Mouse (Mus musculus): Measurements from ENCODE around the gene Pdlim5. TPM values are rescaled to one million over a fixed set of nuclear protein-coding genes. Genes with fewer than 3 reads are reported as not detected.

Pdlim5 gene
- polyA plus RNA-seq, 1 experiment from 2014 or later: 241 TPM

DNA sequence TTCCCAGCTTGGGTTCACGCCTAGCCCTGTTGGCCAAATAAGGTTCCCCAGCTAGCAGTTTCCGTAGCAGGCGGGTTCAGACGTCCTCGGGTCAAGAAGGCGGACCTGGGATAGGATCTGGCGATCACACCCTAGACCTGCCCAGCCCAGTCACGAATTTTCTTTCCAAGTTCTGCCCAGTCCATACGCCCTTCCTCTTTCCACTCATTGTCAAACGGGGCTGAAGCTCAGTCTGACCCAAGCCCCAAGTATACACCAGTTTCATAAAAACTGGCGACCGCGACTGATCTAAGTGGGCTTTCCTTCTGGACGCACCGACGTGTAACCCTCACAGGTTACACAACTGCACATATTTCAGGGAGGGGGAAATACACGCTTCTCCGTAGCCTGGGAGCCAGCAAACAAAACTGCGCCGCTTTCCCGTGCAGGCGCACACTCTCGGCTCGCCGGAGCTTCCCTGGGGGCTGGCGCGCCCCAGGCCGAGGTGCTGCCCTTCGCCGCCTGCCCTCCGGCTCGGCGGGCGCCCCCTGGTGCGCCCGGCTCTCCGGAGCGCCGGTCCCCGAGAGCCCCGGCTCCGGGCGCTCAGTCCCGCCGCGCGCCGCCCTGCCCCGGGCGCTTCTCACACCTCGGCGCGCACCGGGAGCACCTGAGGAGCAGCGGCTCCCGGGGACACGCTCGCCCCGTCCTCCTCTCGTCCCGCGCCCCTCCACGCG is 544 bp downstream of the Pdlim5 start:
- H3K36me3 ChIP-seq (ENCODE audit: control insufficient read depth, insufficient read depth, low read length): peaks cover 13% of the 10 kb centered on the region
- peak overlapping the region; percentile 86 to 94 for H3K4me3 ChIP-seq (ENCODE audit: control insufficient read depth in 1 of 2, insufficient read depth in 1 of 2, low read depth in 1 of 2, low read length in 2 of 2)
- peak; percentile 60 for ATAC-seq (ENCODE audit: insufficient number of reproducible peaks, insufficient read depth, low FRiP score, low read depth)
- peak overlapping the region; percentile 94 to 98 for H3K27ac ChIP-seq (replicated peaks in 1 of 2; ENCODE audit: control insufficient read depth in 1 of 2, insufficient read depth in 1 of 2, low read depth in 2 of 2, low read length in 2 of 2)
- H3K9ac ChIP-seq (ENCODE audit: low read length): peak overlapping the region; percentile 98
- H3K4me1 ChIP-seq (ENCODE audit: control insufficient read depth in 2 of 2, insufficient read depth in 2 of 2, low read length in 2 of 2): peaks cover 0 to 7% of the 10 kb centered on the region in 2 experiments; a peak in 2 of 4 replicates
- no peaks in the 10 kb centered on the region for H3K9me3 ChIP-seq (ENCODE audit: control insufficient read depth, low read length)
- no peaks in the 10 kb centered on the region for H3K27me3 ChIP-seq (ENCODE audit: control insufficient read depth, insufficient read depth, low read length)
- under 1% methylated on average over 60 of the region's 64 CpGs for WGBS
- H3K4me2 ChIP-seq (ENCODE audit: low read length): peak overlapping the region; percentile 64

DNA sequence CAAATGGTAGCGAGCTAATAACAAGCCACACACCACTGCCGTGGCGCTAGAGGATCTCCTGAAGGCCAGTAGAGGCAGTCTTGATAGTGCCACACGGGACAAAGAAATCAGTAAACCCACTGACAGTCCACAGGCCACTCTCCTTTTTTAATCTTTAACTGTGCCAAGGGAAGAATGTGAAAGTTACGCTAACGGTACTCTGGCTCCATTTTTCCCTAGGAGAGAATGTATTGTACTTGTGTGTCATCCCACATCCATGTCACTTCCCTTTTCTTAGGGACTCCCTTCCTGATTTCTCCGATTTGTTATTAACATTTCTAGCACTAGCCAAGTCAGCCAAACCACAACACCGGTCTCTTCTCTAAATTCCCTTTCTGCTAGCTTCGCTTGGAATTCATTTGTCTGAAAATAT is 1.5 kb downstream of the Pdlim5 start:
- peak overlapping the region; percentile 98 for H3K9ac ChIP-seq (ENCODE audit: low read length)
- H3K4me1 ChIP-seq (ENCODE audit: control insufficient read depth in 2 of 2, insufficient read depth in 2 of 2, low read length in 2 of 2): peaks cover 3 to 11% of the 10 kb centered on the region in 2 experiments; a peak in 3 of 4 replicates
- H3K4me2 ChIP-seq (ENCODE audit: low read length): peak overlapping the region; percentile 64
- no peaks in the 10 kb centered on the region for H3K27me3 ChIP-seq (ENCODE audit: control insufficient read depth, insufficient read depth, low read length)
- H3K27ac ChIP-seq (replicated peaks in 1 of 2; ENCODE audit: control insufficient read depth in 1 of 2, insufficient read depth in 1 of 2, low read depth in 2 of 2, low read length in 2 of 2): peak overlapping the region; percentile 94 to 98
- no peak for ATAC-seq (ENCODE audit: insufficient number of reproducible peaks, insufficient read depth, low FRiP score, low read depth)
- H3K9me3 ChIP-seq (ENCODE audit: control insufficient read depth, low read length): no peaks in the 10 kb centered on the region
- 4% methylated on average over 9 of the region's 9 CpGs for WGBS
- peak overlapping the region; percentile 86 to 94 for H3K4me3 ChIP-seq (ENCODE audit: control insufficient read depth in 1 of 2, insufficient read depth in 1 of 2, low read depth in 1 of 2, low read length in 2 of 2)
- H3K36me3 ChIP-seq (ENCODE audit: control insufficient read depth, insufficient read depth, low read length): peaks cover 19% of the 10 kb centered on the region

DNA sequence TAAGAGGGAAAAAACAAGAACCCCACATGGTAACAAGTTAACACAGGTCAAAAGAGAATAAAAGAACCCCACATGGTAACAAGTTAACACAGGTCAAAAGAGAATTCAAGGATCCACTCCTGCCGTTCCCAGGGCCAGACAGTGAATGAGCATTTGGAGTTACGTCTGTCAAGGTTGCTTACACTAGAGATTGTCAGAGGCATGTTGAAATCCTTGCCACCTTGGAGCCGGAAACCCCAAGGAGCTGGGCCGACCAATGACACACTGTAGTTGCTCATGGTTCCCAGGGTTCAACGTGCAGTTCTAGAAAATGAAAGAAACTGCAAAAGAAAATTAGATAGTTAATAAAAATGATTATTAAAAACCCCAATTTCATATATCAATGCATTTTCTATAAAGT is 4.0 kb downstream of the Pdlim5 start:
- ATAC-seq (ENCODE audit: insufficient number of reproducible peaks, insufficient read depth, low FRiP score, low read depth): no peak
- Histone ChIP-seq H3K4me2 (ENCODE audit: low read length) (no peak overlapping the region; the same call in 1 of the 2 replicates), H3K4me3 (ENCODE audit: control insufficient read depth in 1 of 2, insufficient read depth in 1 of 2, low read depth in 1 of 2, low read length in 2 of 2) (no peak overlapping the region), H3K9ac (ENCODE audit: low read length) (no peak overlapping the region), H3K9me3 (ENCODE audit: control insufficient read depth, low read length) (no peaks in the 10 kb centered on the region), H3K4me1 (ENCODE audit: control insufficient read depth in 2 of 2, insufficient read depth in 2 of 2, low read length in 2 of 2) (peaks cover 5 to 25% of the 10 kb centered on the region in 2 experiments), H3K27me3 (ENCODE audit: control insufficient read depth, insufficient read depth, low read length) (no peaks in the 10 kb centered on the region), H3K36me3 (ENCODE audit: control insufficient read depth, insufficient read depth, low read length) (peaks cover 30% of the 10 kb centered on the region), H3K27ac (replicated peaks in 1 of 2; ENCODE audit: control insufficient read depth in 1 of 2, insufficient read depth in 1 of 2, low read depth in 2 of 2, low read length in 2 of 2) (peak overlapping the region in 1 of 2 experiments; percentile 73; a peak in 3 of 4 replicates)
- WGBS: 37% methylated on average over 5 of the region's 5 CpGs

DNA sequence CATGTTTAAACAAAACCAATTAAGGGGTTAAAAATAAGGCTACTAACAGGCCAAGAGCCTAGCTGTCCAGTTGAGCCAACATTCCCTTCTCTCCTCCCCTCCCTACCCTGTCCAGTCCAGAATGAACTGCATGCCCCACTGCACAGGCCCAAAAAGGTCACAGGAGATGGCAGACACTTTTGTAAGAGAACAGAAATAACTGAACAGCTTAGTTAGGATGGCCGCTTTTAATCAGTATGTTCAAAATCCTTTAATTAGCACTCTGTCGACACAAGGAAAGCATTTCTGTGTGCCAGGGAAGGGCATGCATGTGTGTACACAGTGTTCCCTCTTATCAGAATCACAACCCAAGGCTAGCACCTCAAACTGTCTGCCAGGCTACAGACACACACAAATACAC is 5.2 kb downstream of the Pdlim5 start:
- Histone ChIP-seq H3K27me3 (ENCODE audit: control insufficient read depth, insufficient read depth, low read length) (no peaks in the 10 kb centered on the region), H3K36me3 (ENCODE audit: control insufficient read depth, insufficient read depth, low read length) (peaks cover 31% of the 10 kb centered on the region), H3K9me3 (ENCODE audit: control insufficient read depth, low read length) (no peaks in the 10 kb centered on the region), H3K4me2 (ENCODE audit: low read length) (0 out of 2 replicates have a peak overlapping the region, but pooled peaks have one; percentile 0), H3K4me1 (ENCODE audit: control insufficient read depth in 2 of 2, insufficient read depth in 2 of 2, low read length in 2 of 2) (peaks cover 5 to 25% of the 10 kb centered on the region in 2 experiments), H3K4me3 (ENCODE audit: control insufficient read depth in 1 of 2, insufficient read depth in 1 of 2, low read depth in 1 of 2, low read length in 2 of 2) (no peak overlapping the region), H3K9ac (ENCODE audit: low read length) (no peak overlapping the region; the same call in 1 of the 2 replicates), H3K27ac (replicated peaks in 1 of 2; ENCODE audit: control insufficient read depth in 1 of 2, insufficient read depth in 1 of 2, low read depth in 2 of 2, low read length in 2 of 2) (peak overlapping the region; percentile 52 to 73; a peak in 3 of 4 replicates)
- WGBS: 18% methylated on average over 2 of the region's 2 CpGs
- no peak for ATAC-seq (ENCODE audit: insufficient number of reproducible peaks, insufficient read depth, low FRiP score, low read depth)

DNA sequence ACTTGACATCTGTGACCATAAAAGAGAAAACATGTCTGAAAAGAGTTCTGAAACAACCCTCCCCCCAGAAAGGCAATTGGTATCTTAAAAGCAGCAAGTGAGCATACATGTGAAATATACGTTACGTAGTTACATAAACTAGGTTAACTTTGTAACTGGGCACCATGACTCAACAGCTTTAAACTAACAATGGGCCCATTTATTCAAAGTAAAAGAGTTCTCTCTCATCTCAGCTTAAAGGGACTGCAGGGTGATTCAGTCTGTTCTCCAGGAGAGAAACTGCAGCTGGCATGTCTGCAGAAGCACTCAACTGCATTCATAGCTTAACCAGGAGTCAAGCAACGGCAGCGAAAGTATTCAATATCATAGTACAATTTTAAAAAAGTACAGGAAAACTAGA is 7.3 kb downstream of the Pdlim5 start:
- Histone ChIP-seq H3K9ac (ENCODE audit: low read length) (peak overlapping the region; percentile 50), H3K36me3 (ENCODE audit: control insufficient read depth, insufficient read depth, low read length) (peaks cover 49% of the 10 kb centered on the region), H3K27ac (replicated peaks in 1 of 2; ENCODE audit: control insufficient read depth in 1 of 2, insufficient read depth in 1 of 2, low read depth in 2 of 2, low read length in 2 of 2) (peak overlapping the region in 1 of 2 experiments; percentile 9; a peak in 1 of 4 replicates), H3K9me3 (ENCODE audit: control insufficient read depth, low read length) (no peaks in the 10 kb centered on the region), H3K4me3 (ENCODE audit: control insufficient read depth in 1 of 2, insufficient read depth in 1 of 2, low read depth in 1 of 2, low read length in 2 of 2) (no peak overlapping the region), H3K4me1 (ENCODE audit: control insufficient read depth in 2 of 2, insufficient read depth in 2 of 2, low read length in 2 of 2) (peaks cover 5 to 24% of the 10 kb centered on the region in 2 experiments), H3K27me3 (ENCODE audit: control insufficient read depth, insufficient read depth, low read length) (no peaks in the 10 kb centered on the region), H3K4me2 (ENCODE audit: low read length) (0 out of 2 replicates have a peak overlapping the region, but pooled peaks have one; percentile 6)
- 61% methylated on average over 4 of the region's 4 CpGs for WGBS
- no peak for ATAC-seq (ENCODE audit: insufficient number of reproducible peaks, insufficient read depth, low FRiP score, low read depth)

DNA sequence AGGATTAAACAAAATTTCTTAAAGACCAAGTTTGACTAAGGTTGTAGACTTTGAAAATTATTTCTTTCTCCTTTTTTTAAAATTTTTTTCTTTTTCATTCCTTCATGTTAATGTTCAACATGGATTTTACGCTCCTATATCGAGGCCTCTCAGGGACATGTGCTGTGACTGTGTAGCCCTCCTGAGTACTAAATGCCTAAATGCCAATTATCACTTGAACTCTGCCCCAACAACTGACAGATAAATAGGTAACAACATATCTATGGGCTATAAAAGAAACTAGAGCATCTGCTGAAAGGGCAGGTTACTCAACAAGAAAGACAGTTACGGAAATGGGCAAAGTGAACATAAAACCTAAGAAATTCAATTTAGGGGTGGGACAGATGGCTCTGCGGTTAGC is 9.0 kb downstream of the Pdlim5 start:
- Histone ChIP-seq H3K4me1 (ENCODE audit: control insufficient read depth in 2 of 2, insufficient read depth in 2 of 2, low read length in 2 of 2) (peaks cover 5 to 19% of the 10 kb centered on the region in 2 experiments), H3K27ac (replicated peaks in 1 of 2; ENCODE audit: control insufficient read depth in 1 of 2, insufficient read depth in 1 of 2, low read depth in 2 of 2, low read length in 2 of 2) (no peak overlapping the region), H3K36me3 (ENCODE audit: control insufficient read depth, insufficient read depth, low read length) (peaks cover 58% of the 10 kb centered on the region), H3K9ac (ENCODE audit: low read length) (no peak overlapping the region), H3K4me3 (ENCODE audit: control insufficient read depth in 1 of 2, insufficient read depth in 1 of 2, low read depth in 1 of 2, low read length in 2 of 2) (no peak overlapping the region), H3K9me3 (ENCODE audit: control insufficient read depth, low read length) (no peaks in the 10 kb centered on the region), H3K4me2 (ENCODE audit: low read length) (no peak overlapping the region), H3K27me3 (ENCODE audit: control insufficient read depth, insufficient read depth, low read length) (no peaks in the 10 kb centered on the region)
- WGBS: 90% methylated on average over 4 of the region's 4 CpGs
- no peak for ATAC-seq (ENCODE audit: insufficient number of reproducible peaks, insufficient read depth, low FRiP score, low read depth)

DNA sequence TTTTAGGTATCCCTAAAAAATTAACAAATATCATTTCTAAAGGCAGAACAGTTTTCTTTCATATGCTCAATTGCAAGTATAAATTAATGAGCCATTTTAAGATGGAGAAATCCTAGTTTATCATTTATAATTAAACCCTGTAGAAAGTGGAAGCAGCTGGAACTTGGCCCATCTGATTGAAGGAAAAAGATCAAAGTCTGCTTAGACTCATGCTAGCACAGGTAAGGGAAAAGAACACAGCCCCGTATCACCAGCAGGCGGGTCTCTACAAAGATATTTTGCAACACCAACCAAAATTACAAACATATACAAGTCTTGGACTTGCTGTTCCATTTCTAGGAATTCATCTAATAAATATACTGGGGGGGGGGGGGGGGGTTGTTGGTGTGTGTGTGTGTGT is 9.8 kb downstream of the Pdlim5 start:
- 77% methylated on average over 2 of the region's 2 CpGs for WGBS
- ATAC-seq (ENCODE audit: insufficient number of reproducible peaks, insufficient read depth, low FRiP score, low read depth): no peak
- no peak overlapping the region for H3K27ac ChIP-seq (replicated peaks in 1 of 2; ENCODE audit: control insufficient read depth in 1 of 2, insufficient read depth in 1 of 2, low read depth in 2 of 2, low read length in 2 of 2)
- no peak overlapping the region for H3K4me2 ChIP-seq (ENCODE audit: low read length)
- no peaks in the 10 kb centered on the region for H3K27me3 ChIP-seq (ENCODE audit: control insufficient read depth, insufficient read depth, low read length)
- H3K4me3 ChIP-seq (ENCODE audit: control insufficient read depth in 1 of 2, insufficient read depth in 1 of 2, low read depth in 1 of 2, low read length in 2 of 2): no peak overlapping the region
- no peaks in the 10 kb centered on the region for H3K9me3 ChIP-seq (ENCODE audit: control insufficient read depth, low read length)
- H3K4me1 ChIP-seq (ENCODE audit: control insufficient read depth in 2 of 2, insufficient read depth in 2 of 2, low read length in 2 of 2): peaks cover 5 to 19% of the 10 kb centered on the region in 2 experiments
- no peak overlapping the region for H3K9ac ChIP-seq (ENCODE audit: low read length)
- peaks cover 53% of the 10 kb centered on the region for H3K36me3 ChIP-seq (ENCODE audit: control insufficient read depth, insufficient read depth, low read length)
